ENCODE assay signal across 16 mouse cellular contexts in the genomic region with DNA sequence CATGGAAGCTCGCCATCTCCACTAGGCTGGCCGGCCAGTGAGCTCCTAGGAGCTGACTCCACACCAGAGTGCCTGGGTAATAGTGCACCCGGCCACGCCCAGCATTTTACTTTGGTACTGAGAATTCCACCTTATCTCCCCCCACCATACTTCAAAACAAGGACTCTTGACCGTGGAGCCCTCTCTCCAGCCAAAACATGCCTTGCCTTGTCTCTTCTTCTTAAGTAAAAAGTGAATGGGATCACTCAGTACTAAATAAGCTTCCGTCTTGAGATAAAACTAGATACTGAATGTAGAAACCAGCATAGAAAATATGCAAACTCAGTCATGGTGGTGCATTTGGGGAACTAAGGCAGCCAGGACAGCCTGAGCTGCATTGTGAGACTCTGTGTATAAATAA. TPM values are rescaled to one million over a fixed set of nuclear protein-coding genes. Genes with fewer than 3 reads are reported as not detected.
DNase-seq lines count a peak whose midpoint lies in the region; ATAC-seq and TF ChIP-seq lines count a peak whose summit lies in the region.
"Had no signal": no experiment of that assay in that cellular context is flagged by ENCODE, and none has a peak within 500 bp of the region (broad histone marks: within the 10 kb centered on the region; RNA-seq: fewer than 3 reads in every experiment).

No protein-coding gene starts in this region.

- WGBS in stomach, embryonic 15.5 days, result 71% methylated on average over 6 of the region's 6 CpGs
- 69% methylated on average over 6 of the region's 6 CpGs for WGBS in stomach, postnatal 0 days
- WGBS in liver, embryonic 13.5 days (ENCODE audit: insufficient replicate concordance), result 28% methylated on average over 6 of the region's 6 CpGs
- WGBS in forebrain, postnatal 0 days, result 71% methylated on average over 6 of the region's 6 CpGs

- no peak overlapping the region for H3K27ac ChIP-seq in stomach, embryonic 15.5 days
- no peak overlapping the region for H3K27ac ChIP-seq in stomach, postnatal 0 days (replicated peaks)
- H3K27ac ChIP-seq in liver, embryonic 13.5 days, result peak overlapping the region; percentile 75
- H3K27ac ChIP-seq in forebrain, postnatal 0 days (ENCODE audit: low read depth, low read length), result no peak overlapping the region
- H3K27ac ChIP-seq: neural tube, embryonic 12.5 days had no signal

- H3K27me3 ChIP-seq in stomach, embryonic 15.5 days (replicated peaks), result no peaks in the 10 kb centered on the region
- no peaks in the 10 kb centered on the region for H3K27me3 ChIP-seq in stomach, postnatal 0 days (ENCODE audit: control insufficient read depth, insufficient read depth, low read length)
- no peaks in the 10 kb centered on the region for H3K27me3 ChIP-seq in liver, embryonic 13.5 days
- H3K27me3 ChIP-seq in forebrain, postnatal 0 days (ENCODE audit: insufficient read depth, low read length), result no peaks in the 10 kb centered on the region
- H3K27me3 ChIP-seq: CH12.LX; neural tube, embryonic 12.5 days had no signal

- H3K4me1 ChIP-seq in stomach, embryonic 15.5 days, result 0 out of 2 replicates have a peak, but pooled peaks cover 2% of the 10 kb centered on the region
- H3K4me1 ChIP-seq in stomach, postnatal 0 days (replicated peaks; ENCODE audit: control insufficient read depth, insufficient read depth), result no peaks in the 10 kb centered on the region
- H3K4me1 ChIP-seq in liver, embryonic 13.5 days (replicated peaks), result peaks cover 55% of the 10 kb centered on the region
- no peaks in the 10 kb centered on the region for H3K4me1 ChIP-seq in forebrain, postnatal 0 days (ENCODE audit: insufficient read depth)
- H3K4me1 ChIP-seq: neural tube, embryonic 12.5 days had no signal

- no peaks in the 10 kb centered on the region for H3K9me3 ChIP-seq in stomach, embryonic 15.5 days
- H3K9me3 ChIP-seq in stomach, postnatal 0 days (ENCODE audit: control insufficient read depth, low read length), result no peaks in the 10 kb centered on the region
- H3K9me3 ChIP-seq in liver, embryonic 13.5 days (replicated peaks), result peaks cover 5% of the 10 kb centered on the region
- H3K9me3 ChIP-seq in forebrain, postnatal 0 days (ENCODE audit: low read length), result no peaks in the 10 kb centered on the region
- H3K9me3 ChIP-seq: neural tube, embryonic 12.5 days had no signal

- H3K9ac ChIP-seq in stomach, embryonic 15.5 days, result no peak overlapping the region
- no peak overlapping the region for H3K9ac ChIP-seq in stomach, postnatal 0 days (ENCODE audit: low read length)
- H3K9ac ChIP-seq in liver, embryonic 13.5 days, result peak overlapping the region; percentile 46; the same call in 1 of the 2 replicates
- no peak overlapping the region for H3K9ac ChIP-seq in forebrain, postnatal 0 days
- H3K9ac ChIP-seq: neural tube, embryonic 12.5 days had no signal

- H3K36me3 ChIP-seq in stomach, embryonic 15.5 days, result no peaks in the 10 kb centered on the region
- no peaks in the 10 kb centered on the region for H3K36me3 ChIP-seq in stomach, postnatal 0 days (ENCODE audit: control insufficient read depth, insufficient read depth, low read length)
- no peaks in the 10 kb centered on the region for H3K36me3 ChIP-seq in liver, embryonic 13.5 days
- H3K36me3 ChIP-seq in forebrain, postnatal 0 days (ENCODE audit: insufficient read depth), result no peaks in the 10 kb centered on the region
- H3K36me3 ChIP-seq: neural tube, embryonic 12.5 days had no signal

- DNase-seq in kidney, adult 9 months, result peak; percentile 45
- no peak for DNase-seq in kidney, postnatal 14 days
- DNase-seq in stomach, postnatal 0 days (ENCODE audit: low spot score), result no peak
- DNase-seq in liver, embryonic 13.5 days, result peak; percentile 83
- DNase-seq in forebrain, postnatal 0 days, result no peak
- no peak for DNase-seq in adrenal gland, adult (ENCODE audit: inconsistent age in 2 of 2, low spot score in 1 of 2)
- DNase-seq: adrenal gland, adult 8-10 months; cerebellum, postnatal 36 days; gastrocnemius, postnatal 36 days; heart, postnatal 4 days; right cerebral cortex, adult 18-20 months; thymus, postnatal 36 days had no signal

- no peak overlapping the region for H3K4me3 ChIP-seq in stomach, embryonic 15.5 days (replicated peaks)
- H3K4me3 ChIP-seq in stomach, postnatal 0 days (ENCODE audit: low read depth, low read length), result no peak overlapping the region
- peak overlapping the region; percentile 23 for H3K4me3 ChIP-seq in liver, embryonic 13.5 days (replicated peaks)
- no peak overlapping the region for H3K4me3 ChIP-seq in forebrain, postnatal 0 days (ENCODE audit: low read depth, low read length)
- H3K4me3 ChIP-seq: neural tube, embryonic 12.5 days had no signal

- ATAC-seq in stomach, embryonic 15.5 days (ENCODE audit: insufficient read depth, low FRiP score, low read depth), result peak; percentile 45; the same call in 1 of the 2 replicates
- no peak for ATAC-seq in stomach, postnatal 0 days (ENCODE audit: low FRiP score, low TSS enrichment)
- ATAC-seq in liver, embryonic 13.5 days (ENCODE audit: low read depth), result peak; percentile 94
- ATAC-seq in forebrain, postnatal 0 days, result no peak
- ATAC-seq: midbrain, embryonic 16.5 days had no signal

- no peak for TF ChIP-seq CTCF in stomach, postnatal 0 days (IDR thresholded peaks at IDR 0.05; ENCODE audit: low read depth)
- TF ChIP-seq CTCF in forebrain, postnatal 0 days (IDR thresholded peaks at IDR 0.05; ENCODE audit: low read depth), result no peak

- no peak overlapping the region for H3K4me2 ChIP-seq in stomach, embryonic 15.5 days
- H3K4me2 ChIP-seq in stomach, postnatal 0 days (replicated peaks; ENCODE audit: low read depth), result no peak overlapping the region
- H3K4me2 ChIP-seq in liver, embryonic 13.5 days, result peak overlapping the region; percentile 60
- H3K4me2 ChIP-seq in forebrain, postnatal 0 days (ENCODE audit: low read depth), result no peak overlapping the region
- H3K4me2 ChIP-seq: neural tube, embryonic 12.5 days had no signal

- TF ChIP-seq EP300 in stomach, postnatal 0 days (optimal IDR thresholded peaks at IDR 0.05), result no peak

RNA-seq across cellular contexts. Expression of a gene that starts 58.2 kb away (rescaled TPM):
- 0.50 and 0.75 TPM in 2 replicates for polyA plus RNA-seq in stomach, embryonic 15.5 days (2015; fragmentation: Nextera tagmentation; extraction: Ambion mirVana)
- polyA plus RNA-seq in stomach, postnatal 0 days (2015; fragmentation: Nextera tagmentation; extraction: Ambion mirVana), result 0.13 and 0.16 TPM in 2 replicates
- 0.44 and 0.60 TPM in 2 replicates for polyA plus RNA-seq in liver, embryonic 13.5 days (2015; fragmentation: Nextera tagmentation; extraction: Ambion mirVana)
- total RNA-seq in forebrain, postnatal 0 days (2014; rRNA removed), result 9.5 and 14.4 TPM in 2 replicates
- polyA plus RNA-seq in forebrain, postnatal 0 days (2015; fragmentation: Nextera tagmentation; extraction: Ambion mirVana), result 4.0 and 5.2 TPM in 2 replicates

Comparison
In these comparisons a context has a peak if more than half of its experiments do, and no peak if none do; other contexts are left out.
1. DNase-seq: peak in kidney, adult 9 months (single experiment) and liver, embryonic 13.5 days (single experiment); none in kidney, postnatal 14 days (single experiment), stomach, postnatal 0 days (single experiment), forebrain, postnatal 0 days (single experiment) and adrenal gland, adult (0 of 2).
2. ATAC-seq: peak in stomach, embryonic 15.5 days (single experiment) and liver, embryonic 13.5 days (single experiment); none in stomach, postnatal 0 days (single experiment) and forebrain, postnatal 0 days (single experiment).